Mouse (Mus musculus) WW6 (cell line): ENCODE data around the gene Mrps34.
"Not testable (repeated sequence)": the region's sequence is repeated elsewhere in the genome, so short reads cannot be mapped to it uniquely, and the experiment has no call there.

Experiments used
- DNase-seq: peaks from one replicate; pipeline ENCODE4 v3.0.0-alpha.2; 2013; ENCODE audit warnings: low read depth, low spot score

Mrps34 gene

GRCm38 (mm10) chr17:24899153-24899552, 4.2 kb downstream of the Mrps34 start:
- DNase-seq = no peak

- DNase-seq = no peak
Observed at GRCm38 (mm10) chr17:24900014-24900413, 5.1 kb downstream of the Mrps34 start.

GRCm38 (mm10) chr17:24902124-24902523, 7.2 kb downstream of the Mrps34 start:
- DNase-seq = no peak

DNA sequence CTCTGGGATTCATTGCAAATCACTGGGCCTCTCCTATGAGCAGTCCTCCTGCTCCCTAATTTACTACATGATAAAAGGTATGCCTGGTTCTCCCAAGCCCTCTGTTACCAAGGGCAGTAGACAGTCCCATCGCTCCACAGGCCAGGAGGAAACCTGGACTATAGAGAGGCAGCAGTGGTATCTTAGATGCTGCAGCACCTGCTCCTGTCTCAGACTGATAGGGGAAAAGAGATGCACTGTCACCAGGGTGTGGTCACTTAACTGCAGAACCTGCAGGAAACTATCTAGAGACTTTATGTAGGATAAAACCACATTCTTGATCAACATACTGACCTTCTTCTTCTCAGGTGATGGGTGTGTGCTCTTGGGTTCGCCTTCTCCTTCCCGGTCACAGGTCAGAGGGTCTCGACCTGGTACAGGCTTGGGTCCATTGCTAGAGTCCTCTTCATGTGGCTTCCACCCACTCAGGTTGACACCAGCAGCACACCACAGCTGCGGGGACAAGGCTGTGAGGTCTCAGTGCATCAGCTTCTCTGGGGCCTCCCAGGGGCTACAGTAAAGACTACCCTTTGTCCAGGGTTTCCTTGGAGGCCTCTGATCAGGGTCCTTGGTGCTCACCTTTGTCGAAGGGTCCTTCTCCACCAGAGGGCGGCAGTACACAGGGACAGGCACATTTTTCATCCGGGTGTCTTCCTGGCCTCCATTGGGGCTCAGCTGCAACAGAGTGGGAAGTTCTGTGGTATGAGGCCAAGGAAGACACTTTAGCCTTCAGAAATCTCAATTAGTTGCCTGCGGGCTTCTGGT, 8.0 kb downstream of the Mrps34 start:
- DNase-seq = no peak

- no peak for DNase-seq
Observed at GRCm38 (mm10) chr17:24903767-24904166, 8.9 kb downstream of the Mrps34 start.

DNA sequence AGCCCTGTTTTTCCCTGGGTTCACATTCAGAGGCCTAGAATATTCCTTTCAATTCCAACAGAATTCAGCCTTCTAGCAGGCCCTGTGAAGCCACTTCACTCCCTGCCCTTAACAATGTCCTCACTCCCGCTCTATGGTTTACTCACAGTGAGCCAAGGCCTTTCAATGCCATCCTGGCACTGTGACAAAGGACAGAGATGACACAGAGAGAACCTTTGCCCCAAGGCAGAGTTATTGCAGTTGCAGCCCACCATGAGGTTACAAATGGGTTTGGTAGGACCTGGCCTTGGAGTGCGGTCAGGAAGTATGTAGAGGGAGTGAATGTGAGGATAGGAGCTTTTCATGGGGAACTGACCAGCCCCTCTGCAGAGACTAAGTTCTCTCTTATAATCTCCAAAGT, 12.7 kb downstream of the Mrps34 start:
- no peak for DNase-seq

DNA sequence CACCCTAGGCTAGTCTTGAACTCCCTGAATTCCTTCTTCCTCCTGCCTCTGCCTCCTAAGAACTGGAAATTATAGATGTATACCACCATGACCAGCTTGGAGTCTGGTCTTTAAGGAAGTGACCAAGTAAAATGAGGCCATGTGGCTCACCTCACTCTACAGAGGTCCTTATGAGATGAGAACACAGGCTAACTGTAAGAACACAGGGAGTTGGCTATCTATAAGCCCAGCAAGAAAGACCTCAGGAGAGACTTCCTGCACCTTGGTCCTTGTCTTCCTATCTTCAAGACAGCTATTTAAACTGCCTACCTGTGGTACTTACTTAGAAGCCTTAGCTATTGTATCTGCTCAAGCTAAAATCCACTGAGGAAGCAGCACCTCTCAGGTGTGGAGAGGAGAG, 19.1 kb downstream of the Mrps34 start:
- DNase-seq = no peak

DNA sequence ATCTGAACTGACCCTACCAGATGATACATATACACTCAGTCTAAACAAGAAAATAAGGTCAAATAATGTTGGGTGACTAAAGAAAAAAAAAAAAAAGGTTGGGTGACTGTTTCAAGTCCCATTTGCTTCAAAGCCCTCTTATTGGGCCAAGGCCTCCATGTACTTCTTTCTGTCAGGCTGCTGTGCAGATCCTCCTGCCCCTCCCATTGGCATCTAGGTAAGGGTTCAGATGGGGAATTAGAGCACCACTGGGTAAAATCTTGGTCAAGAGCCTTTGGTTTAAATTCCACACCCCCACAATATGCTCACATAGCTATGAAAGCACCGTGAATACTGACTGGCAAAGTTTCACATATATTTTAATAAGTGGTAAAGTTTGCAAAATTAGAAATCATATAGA, 28.3 kb downstream of the Mrps34 start:
- DNase-seq = no peak

- no peak for DNase-seq
Observed at GRCm38 (mm10) chr17:24929506-24929905, 34.6 kb downstream of the Mrps34 start.

GRCm38 (mm10) chr17:24932431-24932830, 37.5 kb downstream of the Mrps34 start:
- DNase-seq = no peak

DNA sequence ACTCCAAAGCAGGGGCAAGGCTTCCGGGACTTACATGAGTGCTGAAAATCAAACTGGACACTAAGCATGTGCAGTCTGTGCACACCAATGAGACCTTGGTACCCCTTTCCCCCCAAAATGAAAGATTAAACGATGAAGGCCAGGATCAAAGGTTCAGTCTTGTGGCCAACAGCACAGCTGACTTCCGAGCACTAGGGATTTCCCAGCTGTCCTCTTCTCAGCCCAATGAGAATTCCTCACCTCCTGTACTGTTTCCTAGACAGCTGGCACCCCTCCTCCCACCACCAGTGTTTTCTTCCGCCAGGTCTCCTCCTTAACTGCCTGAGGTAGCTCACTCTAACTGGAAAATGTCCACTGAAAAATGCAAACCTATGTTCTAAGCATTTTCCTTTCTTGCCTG, 38.2 kb downstream of the Mrps34 start:
- no peak for DNase-seq

GRCm38 (mm10) chr17:24934926-24935325, 40.0 kb downstream of the Mrps34 start:
- no peak for DNase-seq

DNA sequence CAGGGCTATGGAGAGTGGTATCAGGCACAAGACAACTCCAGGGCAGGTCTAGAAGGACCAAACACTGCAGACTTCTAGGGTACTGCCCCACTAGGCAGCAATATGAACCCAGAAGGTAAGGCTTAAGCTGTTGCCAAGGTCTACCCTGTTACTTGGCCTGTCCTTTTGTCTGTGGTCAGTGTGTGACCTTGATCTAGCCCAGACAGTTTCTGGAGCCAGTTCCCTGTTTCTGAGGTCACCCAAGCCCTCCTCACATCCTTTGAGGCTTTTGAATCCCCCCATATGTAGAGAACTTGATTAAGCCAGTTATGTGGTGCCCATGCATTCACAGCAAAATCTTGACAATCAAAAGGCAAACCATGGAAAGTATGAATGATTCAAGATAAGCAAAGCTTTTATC, 40.8 kb downstream of the Mrps34 start:
- no peak for DNase-seq

DNA sequence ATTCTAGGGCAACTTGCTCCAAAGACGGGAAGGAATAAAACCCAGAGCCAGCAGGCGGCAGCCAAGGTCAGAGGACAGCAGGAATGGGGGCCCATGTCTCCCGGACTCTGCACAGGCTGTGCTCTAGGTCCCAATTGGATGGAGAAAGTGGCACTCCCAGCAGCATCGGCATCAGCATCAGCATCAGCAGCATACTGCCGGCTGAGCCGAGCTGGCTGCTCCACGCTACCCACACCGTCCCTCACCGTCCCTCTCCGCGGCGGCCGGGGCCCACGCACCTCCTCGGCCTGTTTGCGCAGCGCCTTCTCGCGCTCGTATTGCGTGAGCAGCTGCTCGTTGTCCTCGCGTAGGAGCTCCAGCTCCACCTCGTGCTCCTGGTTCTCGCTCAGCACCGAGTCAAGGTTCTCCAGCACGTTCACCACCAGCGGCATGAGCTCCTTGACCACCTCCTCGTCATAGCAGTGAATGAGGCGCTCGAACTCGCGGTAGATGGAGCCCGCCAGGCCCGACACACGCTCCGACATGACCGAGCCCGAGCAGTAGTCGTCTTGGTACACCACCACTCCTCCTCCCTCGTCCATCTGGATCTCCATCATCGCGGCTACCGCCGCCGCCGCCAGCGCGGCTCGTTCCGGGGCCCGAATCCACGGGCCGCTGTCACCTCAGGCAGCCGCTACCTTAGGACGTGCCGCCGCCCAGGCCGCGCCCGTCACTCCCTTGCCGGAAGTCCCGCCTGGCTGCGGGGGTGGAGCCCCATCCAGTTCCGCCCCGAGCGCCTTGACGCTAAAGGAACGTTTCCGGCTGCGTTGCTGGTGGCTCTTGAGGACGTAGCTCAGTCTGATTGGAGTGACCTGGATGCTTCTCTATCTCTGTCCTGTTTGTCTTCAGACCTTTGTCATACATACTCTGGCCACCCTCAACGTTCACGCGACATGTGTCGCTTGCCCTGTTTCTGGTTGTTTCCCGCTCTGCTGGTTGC, 41.6 kb downstream of the Mrps34 start, which contains the start of gene Mapk8ip3:
Gene Mapk8ip3, minus strand, starts transcription at position 719 of the 979 bp plus-strand sequence.
- DNase-seq = peak; percentile 78

DNA sequence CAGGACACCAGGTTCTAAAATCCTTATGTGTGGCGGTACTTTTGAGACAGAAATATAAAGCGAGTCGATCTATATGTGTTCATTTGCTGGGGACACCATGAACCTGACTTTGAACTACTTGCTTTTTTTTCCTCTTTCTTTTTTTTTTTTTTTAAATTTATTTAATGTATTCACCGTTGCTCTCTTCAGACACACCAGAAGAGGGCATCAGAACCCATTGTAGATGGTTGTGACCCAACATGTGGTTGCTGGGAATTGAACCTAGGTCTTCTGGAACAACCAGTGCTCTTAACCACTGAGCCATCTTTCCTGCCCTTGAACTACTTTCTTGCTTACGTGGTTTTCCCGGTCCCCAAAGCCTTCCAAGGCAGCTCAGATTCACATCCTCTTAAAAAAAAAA, 42.4 kb downstream of the Mrps34 start:
- no peak for DNase-seq

- not testable (repeated sequence) for DNase-seq
Observed at GRCm38 (mm10) chr17:24942453-24942852, 47.5 kb downstream of the Mrps34 start.

DNA sequence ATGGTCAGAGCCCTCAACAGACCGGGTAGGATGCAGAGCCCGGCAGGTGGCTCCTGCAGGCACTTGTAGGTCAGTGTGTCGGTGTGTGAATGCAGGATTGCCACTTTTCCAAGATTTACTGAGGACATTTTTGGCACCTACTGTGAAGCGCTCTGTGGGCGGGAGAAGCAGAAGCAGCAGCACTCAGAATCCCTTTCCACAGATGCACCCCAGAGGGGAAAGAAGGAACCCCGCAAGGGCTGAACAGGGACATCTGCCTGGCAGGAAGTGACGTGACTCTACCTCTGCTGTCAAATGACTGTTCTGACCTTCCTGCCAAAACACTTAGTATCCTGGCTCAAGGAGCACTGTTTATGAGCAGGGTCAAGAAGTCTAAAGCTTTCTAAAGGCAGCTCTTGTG, 48.1 kb downstream of the Mrps34 start:
- DNase-seq = no peak

DNA sequence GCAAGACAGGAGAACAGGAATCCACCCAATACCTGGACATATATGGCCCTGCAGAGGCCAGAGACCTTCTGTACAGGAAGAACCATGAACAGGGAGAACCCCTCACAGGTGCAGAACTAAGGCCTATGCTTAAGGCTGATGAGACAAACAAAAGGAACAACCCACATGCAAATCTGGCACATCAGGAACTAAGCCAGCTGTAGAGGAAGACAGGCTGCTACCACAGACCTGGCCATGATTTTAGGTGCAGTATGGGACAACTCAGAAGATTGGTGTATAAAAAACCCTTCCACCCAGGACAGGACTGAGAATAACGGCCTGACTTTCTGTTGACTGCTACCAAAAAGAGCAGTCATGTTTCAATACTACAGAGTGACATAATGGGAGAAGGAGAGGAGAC, 48.7 kb downstream of the Mrps34 start:
- not testable (repeated sequence) for DNase-seq
